Mouse (Mus musculus) E14TG2a.4 (cell line): ENCODE data around the gene Mdga2.
A peak's percentile ranks its signal among the peaks of the same experiment; 100 is the strongest.

Experiments
- H3K27me3 ChIP-seq: 2 replicates; pipeline ENCODE4 v1.6.1; 2014; ENCODE audit warnings: low read length, control low read depth; ENCODE audit not compliant: insufficient read depth
- H3K36me3 ChIP-seq: 2 replicates; pipeline ENCODE4 v1.6.1; 2014; ENCODE audit warnings: low read length, control low read depth; ENCODE audit not compliant: insufficient read depth
- H3K4me1 ChIP-seq: replicated peaks from 2 replicates; pipeline ENCODE4 v1.6.1; 2014; ENCODE audit warnings: low read depth, low read length, control low read depth
- H3K4me3 ChIP-seq: replicated peaks from 2 replicates; pipeline ENCODE4 v1.5.1; 2014; ENCODE audit warnings: mild to moderate bottlenecking, low read length
- H3K9me3 ChIP-seq: 2 replicates; pipeline ENCODE4 v1.6.1; 2014; ENCODE audit warnings: low read length, control low read depth
- CTCF ChIP-seq: conservative IDR thresholded peaks from 2 replicates; pipeline ENCODE4 v1.5.1; 2014; ENCODE audit warnings: low read length
- NANOG ChIP-seq: IDR thresholded peaks from 2 replicates; pipeline ENCODE4 v1.6.1; 2014; ENCODE audit warnings: borderline replicate concordance, low read length, mixed read lengths
- POU5F1 ChIP-seq: IDR thresholded peaks from 2 replicates; pipeline ENCODE4 v1.6.1; 2014; ENCODE audit warnings: low read length, borderline replicate concordance

Gene Mdga2

GRCm38 (mm10) chr12:66707431-66707830 lies 514.9 kb downstream of the Mdga2 start:
- Histone ChIP-seq H3K4me3 (no peak overlapping the region), H3K27me3 (no peaks in the 10 kb centered on the region), H3K9me3 (no peaks in the 10 kb centered on the region), H3K36me3 (no peaks in the 10 kb centered on the region), H3K4me1 (no peaks in the 10 kb centered on the region)
- TF ChIP-seq NANOG (no peak), POU5F1 (no peak), CTCF (no peak)

- Histone ChIP-seq H3K9me3 (no peaks in the 10 kb centered on the region), H3K4me1 (no peaks in the 10 kb centered on the region), H3K27me3 (no peaks in the 10 kb centered on the region), H3K36me3 (no peaks in the 10 kb centered on the region), H3K4me3 (no peak overlapping the region)
- TF ChIP-seq NANOG (no peak), CTCF (no peak), POU5F1 (no peak)
These were observed 517.3 kb downstream of the Mdga2 start for GRCm38 (mm10) chr12:66705015-66705414.

GRCm38 (mm10) chr12:66702781-66703180 lies 519.6 kb downstream of the Mdga2 start:
- H3K36me3 ChIP-seq = no peaks in the 10 kb centered on the region
- H3K27me3 ChIP-seq = no peaks in the 10 kb centered on the region
- TF ChIP-seq POU5F1 (no peak), CTCF (no peak), NANOG (no peak)
- H3K9me3 ChIP-seq = no peaks in the 10 kb centered on the region
- no peaks in the 10 kb centered on the region for H3K4me1 ChIP-seq
- no peak overlapping the region for H3K4me3 ChIP-seq

- Histone ChIP-seq H3K9me3 (no peaks in the 10 kb centered on the region), H3K27me3 (no peaks in the 10 kb centered on the region), H3K4me1 (no peaks in the 10 kb centered on the region), H3K4me3 (no peak overlapping the region), H3K36me3 (no peaks in the 10 kb centered on the region)
- TF ChIP-seq NANOG (no peak), CTCF (no peak), POU5F1 (no peak)
These were observed 542.8 kb downstream of the Mdga2 start for GRCm38 (mm10) chr12:66679558-66679957.

GRCm38 (mm10) chr12:66648605-66649552 lies 573.5 kb downstream of the Mdga2 start:
- TF ChIP-seq CTCF (no peak), NANOG (no peak), POU5F1 (no peak)
- H3K4me3 ChIP-seq = no peak overlapping the region
- no peaks in the 10 kb centered on the region for H3K36me3 ChIP-seq
- H3K27me3 ChIP-seq = no peaks in the 10 kb centered on the region
- H3K9me3 ChIP-seq = no peaks in the 10 kb centered on the region
- H3K4me1 ChIP-seq = no peaks in the 10 kb centered on the region

GRCm38 (mm10) chr12:66640408-66640807 lies 581.9 kb downstream of the Mdga2 start:
- H3K4me1 ChIP-seq = no peaks in the 10 kb centered on the region
- no peaks in the 10 kb centered on the region for H3K27me3 ChIP-seq
- no peaks in the 10 kb centered on the region for H3K36me3 ChIP-seq
- no peak overlapping the region for H3K4me3 ChIP-seq
- H3K9me3 ChIP-seq = no peaks in the 10 kb centered on the region
- no peak for TF ChIP-seq POU5F1
- TF ChIP-seq CTCF = no peak
- no peak for TF ChIP-seq NANOG

- TF ChIP-seq NANOG (no peak), POU5F1 (no peak), CTCF (no peak)
- Histone ChIP-seq H3K27me3 (no peaks in the 10 kb centered on the region), H3K4me3 (no peak overlapping the region), H3K4me1 (no peaks in the 10 kb centered on the region), H3K9me3 (no peaks in the 10 kb centered on the region), H3K36me3 (no peaks in the 10 kb centered on the region)
These were observed 602.4 kb downstream of the Mdga2 start for GRCm38 (mm10) chr12:66619944-66620343.

GRCm38 (mm10) chr12:66591617-66592230 lies 630.6 kb downstream of the Mdga2 start:
- H3K4me3 ChIP-seq = no peak overlapping the region
- TF ChIP-seq CTCF (no peak), NANOG (peak; percentile 84), POU5F1 (peak; percentile 52; the same call in 1 of the 2 replicates)
- H3K9me3 ChIP-seq = no peaks in the 10 kb centered on the region
- H3K4me1 ChIP-seq = peaks cover 19% of the 10 kb centered on the region
- H3K27me3 ChIP-seq = no peaks in the 10 kb centered on the region
- H3K36me3 ChIP-seq = no peaks in the 10 kb centered on the region
